Mouse (Mus musculus): ENCODE results near the gene Mrps17. TPM values are rescaled to one million over a fixed set of nuclear protein-coding genes. Genes with fewer than 3 reads are reported as not detected.

Mrps17 gene
- 47.1 and 69.6 TPM in 2 replicates for polyA plus RNA-seq (2012; rRNA removed)

DNA sequence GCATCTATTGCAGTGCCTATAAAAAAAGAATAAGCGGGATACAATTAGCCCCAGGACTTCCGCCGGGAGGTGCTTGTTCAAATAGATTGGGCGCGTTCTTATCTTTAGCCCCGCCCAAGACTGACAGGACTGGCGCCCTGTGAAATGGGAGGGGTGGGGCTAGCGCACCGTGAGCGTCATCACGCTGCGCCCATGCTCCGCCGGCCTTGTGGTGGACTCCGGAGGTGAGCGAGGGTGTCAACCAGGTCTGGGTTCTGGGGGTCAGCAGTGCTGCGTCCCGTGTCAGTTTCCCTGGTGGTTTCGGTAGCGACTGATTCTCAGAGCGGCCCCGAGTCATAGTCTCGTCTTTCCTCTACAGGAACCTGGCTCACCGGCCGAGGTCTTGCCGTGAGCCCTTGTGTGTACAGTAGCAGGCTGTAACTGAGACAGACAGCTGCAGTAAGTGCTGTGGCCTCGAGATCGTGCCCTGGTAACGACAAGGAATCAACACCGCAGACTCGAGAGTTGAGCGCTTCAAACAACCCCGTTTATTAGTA, at the start of gene Mrps17:
Mrps17 (plus strand) TSS at position 172 of the 536 bp plus-strand sequence.

DNA sequence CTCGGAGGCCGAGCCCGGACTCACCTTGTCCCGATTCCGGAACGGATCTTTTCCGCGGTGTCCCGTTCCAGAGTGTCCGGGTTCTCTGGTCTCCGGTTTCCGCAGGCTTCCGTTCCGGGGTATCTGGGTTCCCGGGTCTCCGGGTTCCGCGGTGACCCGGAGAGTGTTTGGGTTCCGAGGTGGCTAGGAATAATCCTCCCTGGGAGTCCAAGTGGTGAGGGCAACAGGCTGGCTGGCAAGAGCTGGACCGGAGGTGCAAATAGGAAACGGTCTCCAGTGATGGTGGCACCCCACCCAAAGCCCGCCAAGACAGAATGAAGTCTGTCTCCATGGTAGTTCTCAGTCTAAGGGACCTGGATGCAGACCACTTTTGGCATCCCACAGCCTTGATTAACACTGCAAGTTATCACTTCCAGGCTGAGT, 45.2 kb upstream of the Mrps17 start, which contains the start of gene Zfp11:
Zfp11 (minus strand) TSS at position 64 of the 423 bp plus-strand sequence.

DNA sequence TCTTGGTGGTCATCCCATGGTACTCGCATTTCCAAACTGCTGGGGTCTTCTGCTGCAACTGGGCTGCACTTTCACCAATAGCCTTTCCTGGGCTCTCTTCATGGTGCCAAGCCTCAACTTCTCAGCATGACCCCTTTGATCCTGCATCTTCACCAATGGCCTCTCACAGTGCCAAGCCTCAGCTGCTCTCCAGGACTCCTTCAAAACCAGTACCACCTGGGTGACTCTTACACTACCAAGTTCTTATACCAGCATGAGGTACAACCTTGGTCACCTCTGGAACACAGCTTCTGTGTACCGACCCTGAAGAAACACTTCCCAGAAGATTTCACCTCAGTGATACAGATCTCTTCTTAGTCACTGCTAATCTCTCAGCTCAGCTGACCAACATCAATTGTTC, 6.9 kb upstream of the Mrps17 start, which contains the start of gene Sept14:
Sept14 (minus strand) TSS at position 101 of the 400 bp plus-strand sequence.

DNA sequence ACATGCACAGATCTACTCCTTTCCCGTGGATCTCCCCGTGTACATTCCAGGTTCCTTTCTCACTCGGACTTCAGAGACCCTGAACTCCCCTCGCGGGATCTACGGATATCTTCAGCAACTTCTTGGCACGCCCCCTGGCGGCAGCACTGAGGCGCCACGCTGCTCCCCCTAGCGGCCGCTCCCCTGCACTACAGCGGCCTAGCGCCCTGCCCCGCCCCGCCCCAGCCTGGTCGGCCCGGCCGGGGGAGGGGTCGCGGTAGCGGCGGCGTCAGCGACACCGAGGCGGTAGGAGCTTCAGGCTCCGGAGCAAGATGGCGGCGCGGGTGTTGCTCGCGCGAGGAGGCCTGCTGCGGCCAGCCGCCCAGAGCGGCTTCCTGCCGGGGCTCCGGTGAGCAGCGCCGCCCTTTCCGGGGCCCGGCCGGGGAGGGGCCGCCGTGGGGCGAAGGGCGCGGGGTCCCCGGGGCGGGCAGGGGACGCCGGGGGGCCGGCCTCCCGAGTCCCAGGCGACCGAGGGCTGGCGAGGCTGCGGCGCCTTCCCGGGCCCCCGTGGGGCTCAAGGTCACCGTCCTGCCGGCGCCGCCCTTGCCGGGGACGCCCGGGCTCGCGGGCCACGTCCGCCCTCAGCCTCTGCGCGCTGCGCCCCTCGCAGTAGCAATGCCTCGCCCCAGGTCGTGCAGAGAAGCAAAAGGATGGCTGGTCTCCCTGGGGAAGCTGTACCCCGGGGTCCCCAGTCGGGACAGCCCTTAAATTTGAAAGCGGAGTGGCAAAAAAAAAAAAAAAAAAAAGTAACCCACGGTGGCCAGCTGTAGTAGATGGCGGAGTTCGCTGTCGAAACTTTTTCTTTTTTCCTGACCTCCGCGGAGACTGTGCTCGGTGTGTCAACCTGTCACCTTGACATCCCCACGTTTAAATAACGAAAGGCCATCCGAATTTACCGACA, 9.8 kb downstream of the Mrps17 start, which contains the start of gene Nipsnap2:
Nipsnap2 (plus strand) TSS at position 230 of the 940 bp plus-strand sequence.

Other genes starting within 250 kb of the Mrps17 start
- 80.6 and 84.7 TPM in 2 replicates for gene Sfswap, start 214.3 kb upstream of the Mrps17 start, polyA plus RNA-seq (2012; rRNA removed)
- 12.2 and 14.5 TPM in 2 replicates for gene Mmp17, start 131.3 kb upstream of the Mrps17 start, polyA plus RNA-seq (2012; rRNA removed)
- 0.70 and 0.78 TPM in 2 replicates for gene Zfp11, start 45.4 kb upstream of the Mrps17 start, polyA plus RNA-seq (2012; rRNA removed)
- not detected in 2 replicates for gene Sept14, start 7.0 kb upstream of the Mrps17 start, polyA plus RNA-seq (2012; rRNA removed)
- 40.6 and 48.4 TPM in 2 replicates for gene Nipsnap2, start 9.6 kb downstream of the Mrps17 start, polyA plus RNA-seq (2012; rRNA removed)
- 16.9 and 18.0 TPM in 2 replicates for gene Psph, start 72.0 kb downstream of the Mrps17 start, polyA plus RNA-seq (2012; rRNA removed)
- 8.7 and 11.3 TPM in 2 replicates for gene Sumf2, start 131.5 kb downstream of the Mrps17 start, polyA plus RNA-seq (2012; rRNA removed)
- gene Chchd2, start 172.0 kb downstream of the Mrps17 start, polyA plus RNA-seq (2012; rRNA removed), result 1,442 and 1,554 TPM in 2 replicates
- gene Zbed5, start 180.2 kb downstream of the Mrps17 start, polyA plus RNA-seq (2012; rRNA removed), result 0.35 and 0.58 TPM in 2 replicates
- 0.34 and 0.43 TPM in 2 replicates for gene Phkg1, start 183.1 kb downstream of the Mrps17 start, polyA plus RNA-seq (2012; rRNA removed)
- gene Nupr1l, start 193.0 kb downstream of the Mrps17 start, polyA plus RNA-seq (2012; rRNA removed), result 4.9 and 8.1 TPM in 2 replicates
- gene Vkorc1l1, start 226.5 kb downstream of the Mrps17 start, polyA plus RNA-seq (2012; rRNA removed), result 10.2 and 10.9 TPM in 2 replicates